Mouse (Mus musculus) C2C12 (cell line): ENCODE data around the gene Ptpn18. TPM values are rescaled to one million over a fixed set of nuclear protein-coding genes. Genes with fewer than 3 reads are reported as not detected.
A peak's percentile ranks its signal among the peaks of the same experiment; 100 is the strongest.

ENCODE experiments used
- H3K27me3 ChIP-seq: one replicate; pipeline ENCODE4 v1.6.1; 2011; ENCODE audit not compliant: control insufficient read depth, insufficient read depth, insufficient read length
- H3K36me3 ChIP-seq: one replicate; pipeline ENCODE4 v1.6.1; 2011; ENCODE audit not compliant: control insufficient read depth, insufficient read depth
- H3K4me3 ChIP-seq: one replicate; pipeline ENCODE4 v1.5.1; 2011; ENCODE audit warnings: mild to moderate bottlenecking, control low read depth; ENCODE audit not compliant: poor library complexity, insufficient read depth, severe bottlenecking
- H3K79me2 ChIP-seq: one replicate; pipeline ENCODE4 v1.6.1; 2011; ENCODE audit not compliant: control insufficient read depth, insufficient read depth
- H3K79me3 ChIP-seq: one replicate; pipeline ENCODE4 v1.6.1; 2011; ENCODE audit warnings: low read depth, control low read depth
- H3ac ChIP-seq: one replicate; pipeline ENCODE3; 2011; ENCODE audit warnings: low read depth; ENCODE audit not compliant: control insufficient read depth, insufficient read length
- CEBPB ChIP-seq: IDR thresholded peaks from one replicate; pipeline ENCODE4 v1.6.1; 2011; ENCODE audit warnings: low read depth, mild to moderate bottlenecking, control low read depth, moderate library complexity
- CTCF ChIP-seq: IDR thresholded peaks from one replicate; pipeline ENCODE4 v1.5.1; 2011; ENCODE audit not compliant: control insufficient read depth, insufficient read depth, insufficient read length
- FOSL1 ChIP-seq: IDR thresholded peaks from one replicate; pipeline ENCODE4 v1.8.0; 2011; ENCODE audit warnings: mild to moderate bottlenecking, low read length; ENCODE audit not compliant: poor library complexity, insufficient read depth, severe bottlenecking
- MAX ChIP-seq: IDR thresholded peaks from one replicate; pipeline ENCODE4 v1.6.1; 2011; ENCODE audit warnings: mild to moderate bottlenecking, control low read depth
- MYOD1 ChIP-seq: IDR thresholded peaks from one replicate; pipeline ENCODE4 v1.6.1; 2011; ENCODE audit warnings: low read depth; ENCODE audit not compliant: control insufficient read depth, insufficient read length
- MYOG ChIP-seq: IDR thresholded peaks from one replicate; pipeline ENCODE4 v1.6.1; 2011; ENCODE audit not compliant: control insufficient read depth, insufficient read length; ENCODE audit errors: extremely low read depth
- USF1 ChIP-seq: IDR thresholded peaks from one replicate; pipeline ENCODE4 v1.6.1; 2011; ENCODE audit warnings: low read depth, mild to moderate bottlenecking, control low read depth, moderate library complexity
- polyA plus RNA-seq: library from polyadenylated mRNA; unstranded; fragments of >200 nt; fragmentation: generic; extraction: Trizol; gene quantifications from one replicate; pipeline ENCODE4 v1.2.1, GENCODE M21; 2012; ENCODE audit warnings: missing spikeins

Gene Ptpn18
- polyA plus RNA-seq, 1 experiment = not detected

DNA sequence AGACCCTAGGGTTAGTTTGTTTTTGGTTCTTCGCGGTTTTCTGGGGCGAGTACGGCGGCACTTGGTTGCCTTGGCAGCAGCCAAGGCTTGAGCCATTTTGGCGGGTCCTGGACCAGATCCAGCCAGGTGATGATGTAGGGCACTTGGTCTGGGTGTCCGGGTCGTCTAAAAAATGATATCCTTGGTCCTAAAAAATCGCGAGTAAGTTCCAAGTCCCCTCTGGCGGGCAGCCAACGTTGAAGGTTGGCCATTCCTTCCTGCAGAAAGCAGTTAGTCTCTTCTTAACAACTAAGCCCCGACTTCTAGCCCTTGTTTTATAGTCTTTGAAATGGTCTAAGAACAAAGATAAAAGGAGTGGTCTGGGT, 27.2 kb upstream of the Ptpn18 start:
- Histone ChIP-seq H3K4me3 (no peak overlapping the region), H3K79me2 (no peaks in the 10 kb centered on the region), H3ac (no peak overlapping the region), H3K27me3 (peaks cover 2% of the 10 kb centered on the region), H3K36me3 (peaks cover 6% of the 10 kb centered on the region), H3K79me3 (no peaks in the 10 kb centered on the region)
- TF ChIP-seq USF1 = no peak
- TF ChIP-seq MYOD1 = no peak
- no peak for TF ChIP-seq MAX
- no peak for TF ChIP-seq CEBPB
- no peak for TF ChIP-seq CTCF
- no peak for TF ChIP-seq FOSL1

DNA sequence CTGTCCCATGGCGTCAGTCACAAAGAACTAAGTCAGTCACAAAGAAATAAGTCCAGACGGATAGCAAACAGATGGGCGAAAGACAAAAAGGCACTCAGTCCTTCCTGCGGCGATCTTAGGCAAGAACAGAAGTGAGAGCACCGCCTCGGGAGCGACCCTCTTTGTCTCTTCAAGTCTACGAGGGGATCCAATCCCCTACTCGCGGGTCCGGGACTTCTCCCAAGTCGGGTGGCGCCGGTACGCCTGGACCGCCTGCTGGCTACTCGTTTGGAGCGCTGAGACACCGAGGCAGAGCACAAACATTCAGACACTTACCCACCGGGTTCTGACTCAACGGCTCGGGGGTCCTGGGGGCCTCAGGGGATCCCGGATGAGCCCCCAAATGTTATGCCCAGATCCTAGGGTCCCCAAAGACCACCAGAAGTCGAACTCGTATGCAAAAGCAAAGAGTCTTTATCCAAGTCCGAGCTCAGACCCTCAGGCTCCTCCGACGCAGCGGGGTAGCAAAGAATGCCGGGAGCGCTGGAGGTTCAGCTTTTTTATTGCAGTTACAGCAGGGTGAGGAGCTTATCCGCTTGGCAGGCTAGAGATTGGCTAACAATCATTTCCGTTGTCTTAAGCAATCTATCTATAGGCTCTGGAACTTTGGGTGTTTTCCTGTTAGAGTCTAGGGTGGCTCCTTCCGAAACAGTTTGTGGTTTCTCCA, 26.6 kb upstream of the Ptpn18 start:
- peaks cover 6% of the 10 kb centered on the region for H3K36me3 ChIP-seq
- H3ac ChIP-seq = no peak overlapping the region
- H3K79me2 ChIP-seq = peaks cover 1% of the 10 kb centered on the region
- peaks cover 2% of the 10 kb centered on the region for H3K79me3 ChIP-seq
- TF ChIP-seq CTCF = no peak
- no peak for TF ChIP-seq USF1
- no peak for TF ChIP-seq MYOD1
- no peak for TF ChIP-seq MAX
- TF ChIP-seq MYOG = no peak
- TF ChIP-seq FOSL1 = no peak
- TF ChIP-seq CEBPB = no peak
- H3K27me3 ChIP-seq = no peaks in the 10 kb centered on the region
- H3K4me3 ChIP-seq = no peak overlapping the region

DNA sequence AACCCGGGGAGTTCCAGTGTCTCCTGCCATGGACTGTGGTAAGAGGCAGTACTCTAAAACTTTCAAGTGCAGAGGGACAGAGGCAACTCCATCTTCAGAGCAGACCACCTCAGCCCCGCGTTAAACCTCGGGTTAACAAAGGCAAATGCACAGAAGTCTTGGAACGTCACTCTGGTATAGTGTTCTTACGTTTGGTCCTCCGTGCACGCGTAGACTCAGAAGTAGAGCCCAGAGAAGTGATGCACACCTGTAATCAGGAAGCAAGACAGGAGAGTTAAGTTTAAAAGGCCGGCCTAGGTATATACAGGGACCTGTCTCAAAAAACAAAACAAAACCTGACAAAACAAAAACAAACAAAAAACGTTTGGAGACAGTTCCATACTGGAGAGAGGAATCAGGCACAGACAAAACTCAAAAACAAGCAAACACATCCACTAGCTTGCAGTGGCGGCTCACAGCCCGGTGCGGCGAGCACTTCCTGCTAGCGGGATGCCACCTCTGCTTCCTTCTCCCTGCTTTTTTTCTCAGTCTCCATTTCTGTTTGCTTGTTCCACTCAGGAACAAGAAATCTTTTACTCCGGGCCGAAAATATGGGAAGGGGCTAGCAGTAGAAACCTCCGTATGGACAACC, 25.6 kb upstream of the Ptpn18 start:
- Histone ChIP-seq H3K4me3 (no peak overlapping the region), H3K79me3 (peaks cover 5% of the 10 kb centered on the region), H3K79me2 (peaks cover 9% of the 10 kb centered on the region), H3ac (no peak overlapping the region), H3K36me3 (peaks cover 6% of the 10 kb centered on the region), H3K27me3 (no peaks in the 10 kb centered on the region)
- TF ChIP-seq MYOG (no peak), MAX (no peak), CTCF (no peak), MYOD1 (no peak), FOSL1 (no peak), CEBPB (no peak), USF1 (no peak)

GRCm38 (mm10) chr1:34434660-34435160, 24.9 kb upstream of the Ptpn18 start:
- peaks cover 5% of the 10 kb centered on the region for H3K79me3 ChIP-seq
- peak overlapping the region; percentile 26 for H3ac ChIP-seq
- TF ChIP-seq FOSL1 (no peak), MYOG (no peak), CEBPB (peak; percentile 44)
- H3K36me3 ChIP-seq = peaks cover 6% of the 10 kb centered on the region
- H3K79me2 ChIP-seq = peaks cover 9% of the 10 kb centered on the region
- no peaks in the 10 kb centered on the region for H3K27me3 ChIP-seq
- peak overlapping the region; percentile 38 for H3K4me3 ChIP-seq

GRCm38 (mm10) chr1:34435371-34436120, 24.0 kb upstream of the Ptpn18 start:
- H3K27me3 ChIP-seq = no peaks in the 10 kb centered on the region
- peaks cover 17% of the 10 kb centered on the region for H3K79me2 ChIP-seq
- peak overlapping the region; percentile 38 for H3K4me3 ChIP-seq
- peaks cover 10% of the 10 kb centered on the region for H3K79me3 ChIP-seq
- peaks cover 6% of the 10 kb centered on the region for H3K36me3 ChIP-seq
- peak overlapping the region; percentile 26 for H3ac ChIP-seq
- TF ChIP-seq FOSL1 = no peak
- no peak for TF ChIP-seq MYOD1
- TF ChIP-seq CTCF = no peak
- TF ChIP-seq MAX = no peak
- no peak for TF ChIP-seq MYOG
- TF ChIP-seq CEBPB = no peak
- TF ChIP-seq USF1 = no peak
